Mouse (Mus musculus) heart, embryonic 11.5 days (tissue): ENCODE measurements around the gene Psmc6. TPM values are rescaled to one million over a fixed set of nuclear protein-coding genes. Genes with fewer than 3 reads are reported as not detected.

ENCODE experiments used
- ATAC-seq: fragments of 200-750 bp; cut with Nextera tagmentation; replicated peaks from 2 replicates; pipeline ENCODE4 v1.8.0; 2017; ENCODE audit warnings: moderate library complexity; ENCODE audit not compliant: insufficient number of reproducible peaks, low FRiP score, low TSS enrichment
- H3K27ac ChIP-seq: fragments of 300-500 bp; sonication (generic); 2 replicates; pipeline ENCODE4 v1.5.1; 2014; ENCODE audit warnings: mild to moderate bottlenecking, low read depth, low read length
- H3K27me3 ChIP-seq: fragments of 300-500 bp; sonication (generic); 2 replicates; pipeline ENCODE4 v1.6.1; 2014; ENCODE audit warnings: mild to moderate bottlenecking, low read length, mixed read lengths; ENCODE audit not compliant: control insufficient read depth, insufficient read depth
- H3K36me3 ChIP-seq: fragments of 300-500 bp; sonication (generic); 2 replicates; pipeline ENCODE4 v1.6.1; 2014; ENCODE audit warnings: mild to moderate bottlenecking, low read length, moderate library complexity, mixed read lengths; ENCODE audit not compliant: control insufficient read depth, insufficient read depth
- H3K4me1 ChIP-seq: fragments of 300-500 bp; sonication (generic); 2 replicates; pipeline ENCODE4 v1.6.1; 2014; ENCODE audit warnings: low read length; ENCODE audit not compliant: control insufficient read depth, insufficient read depth
- H3K4me2 ChIP-seq: fragments of 300-500 bp; sonication (generic); 2 replicates; pipeline ENCODE4 v1.6.1; 2014; ENCODE audit warnings: mild to moderate bottlenecking, moderate library complexity
- H3K4me3 ChIP-seq: fragments of 300-500 bp; sonication (generic); 2 replicates; pipeline ENCODE4 v1.5.1; 2014; ENCODE audit warnings: low read depth, low read length
- H3K9ac ChIP-seq: fragments of 300-500 bp; sonication (generic); 2 replicates; pipeline ENCODE4 v1.6.1; 2014; ENCODE audit warnings: mild to moderate bottlenecking, low read depth, low read length, moderate library complexity
- H3K9me3 ChIP-seq: fragments of 300-500 bp; sonication (generic); replicated peaks from 2 replicates; pipeline ENCODE4 v1.6.1; 2016; ENCODE audit warnings: low read length; ENCODE audit not compliant: control insufficient read depth
- WGBS: fragments of 180-500 bp; shearing (Covaris S2); extraction: QIAGEN DNeasy Blood & Tissue Kit; methylation state at CpG from one replicate; pipeline ENCODE4 v1.1.7; 2014; ENCODE audit not compliant: insufficient replicate concordance; 5-methylcytosine and 5-hydroxymethylcytosine counted together
- polyA plus RNA-seq: library from polyadenylated mRNA; unstranded; fragments of >200 nt; fragmentation: Nextera tagmentation; extraction: Ambion mirVana; gene quantifications from 2 replicates; pipeline ENCODE4 v1.2.1, GENCODE M21; 2014

The Psmc6 gene
- polyA plus RNA-seq, 1 experiment from 2014 or later: 148 TPM

DNA sequence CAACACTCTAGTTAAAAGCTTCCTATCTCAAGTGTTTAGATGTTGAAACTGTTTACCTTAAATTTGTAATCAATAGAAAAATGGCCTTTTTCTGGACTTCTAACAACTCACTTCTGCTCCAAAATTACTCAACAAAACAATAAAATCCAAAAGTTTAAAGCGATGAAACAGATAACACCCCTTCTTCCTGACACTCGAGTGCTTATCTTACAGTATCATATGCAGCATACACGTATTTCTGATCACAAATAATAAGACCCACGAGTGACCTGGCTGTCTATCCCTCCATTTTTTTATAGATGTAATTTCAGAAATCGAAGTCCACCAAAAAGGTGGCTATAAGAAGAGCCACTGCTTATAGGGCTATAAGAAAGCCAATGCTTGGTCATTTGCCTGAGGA, 12.7 kb upstream of the Psmc6 start:
- H3K4me2 ChIP-seq: peak overlapping the region; percentile 78
- H3K9me3 ChIP-seq: no peaks in the 10 kb centered on the region
- H3K27ac ChIP-seq: no peak overlapping the region
- H3K9ac ChIP-seq: peak overlapping the region; percentile 92; the same call in 1 of the 2 replicates
- no peaks in the 10 kb centered on the region for H3K27me3 ChIP-seq
- ATAC-seq: no peak
- WGBS: 57% methylated on average over 5 of the region's 5 CpGs
- H3K4me3 ChIP-seq: peak overlapping the region; percentile 91
- H3K36me3 ChIP-seq: no peaks in the 10 kb centered on the region
- peaks cover 6% of the 10 kb centered on the region; the same call in 1 of the 2 replicates for H3K4me1 ChIP-seq

DNA sequence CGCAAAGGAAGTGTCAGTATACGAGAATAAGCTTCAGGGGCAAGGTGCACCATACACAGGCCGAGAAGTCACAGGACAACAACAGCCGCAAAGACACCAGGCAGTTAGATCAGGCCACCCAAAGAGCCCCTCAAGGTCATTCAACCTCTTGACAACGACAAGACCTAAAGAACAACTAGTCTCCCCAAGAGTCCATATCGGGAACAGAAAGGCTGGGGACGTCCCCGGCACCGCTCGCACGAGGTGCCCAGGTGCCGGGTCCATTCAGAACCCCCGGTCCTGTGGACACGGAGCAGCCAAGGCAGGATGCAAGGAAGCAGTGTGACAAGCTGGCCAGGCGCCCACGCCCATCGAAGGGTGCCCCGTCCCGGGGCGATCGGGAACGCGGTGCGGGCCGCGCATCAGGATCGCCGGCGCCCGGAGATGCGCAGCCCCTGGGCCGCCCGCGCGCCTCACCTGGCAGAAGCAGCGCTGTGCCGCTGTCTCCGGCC, 11.6 kb upstream of the Psmc6 start:
- Histone ChIP-seq H3K36me3 (no peaks in the 10 kb centered on the region), H3K9ac (peak overlapping the region; percentile 92), H3K4me1 (peaks cover 6% of the 10 kb centered on the region; the same call in 1 of the 2 replicates), H3K4me3 (peak overlapping the region; percentile 91), H3K27ac (peak overlapping the region; percentile 96), H3K27me3 (no peaks in the 10 kb centered on the region), H3K9me3 (no peaks in the 10 kb centered on the region), H3K4me2 (peak overlapping the region; percentile 78)
- peak; percentile 0; the same call in 1 of the 2 replicates for ATAC-seq
- 1% methylated on average over 37 of the region's 38 CpGs for WGBS

DNA sequence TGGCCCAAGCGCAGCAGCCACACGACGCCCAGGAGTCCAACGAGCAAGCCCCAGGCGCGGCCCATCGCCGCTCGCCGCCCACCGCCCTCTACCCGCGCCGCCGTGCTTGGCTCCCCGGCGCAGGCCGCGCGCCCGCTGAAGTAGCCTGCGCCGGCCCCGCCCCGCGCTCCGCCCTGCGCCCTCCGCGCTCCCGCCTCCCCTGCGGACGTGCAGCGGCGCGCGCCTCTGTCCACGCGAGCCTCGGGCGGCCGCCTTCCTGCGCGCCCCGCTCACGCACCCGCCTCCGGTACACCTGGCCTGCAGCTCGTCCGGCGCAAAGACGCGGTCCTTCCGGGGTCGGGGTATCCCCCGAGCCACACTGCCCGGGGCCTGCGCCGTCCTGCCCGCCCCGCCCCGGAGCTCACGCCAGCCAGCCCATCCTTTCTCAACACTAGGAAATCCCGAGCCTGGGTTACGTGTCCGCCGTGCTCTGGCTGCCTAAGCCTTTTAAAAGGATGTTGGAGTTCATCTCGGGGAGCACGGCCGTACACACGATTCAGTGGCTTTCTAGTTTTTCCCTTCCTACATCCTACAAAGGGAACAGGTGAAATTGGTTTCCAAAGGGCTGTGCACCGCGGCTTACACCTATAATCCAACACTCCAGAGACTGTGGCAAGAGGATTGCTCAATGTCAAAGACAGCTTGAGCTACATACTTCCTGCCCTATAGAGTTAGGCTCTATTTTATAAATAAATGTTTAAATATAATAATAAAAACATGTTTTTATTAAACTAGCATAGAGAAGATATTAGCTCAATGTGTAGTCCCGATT, 11.0 kb upstream of the Psmc6 start, which contains the start of gene Ero1l:
Gene Ero1l (minus strand): TSS at position 346 of the 811 bp plus-strand sequence.
- H3K4me1 ChIP-seq: peaks cover 6% of the 10 kb centered on the region; the same call in 1 of the 2 replicates
- peak within 1 kb of the TSS; percentile 78 for H3K4me2 ChIP-seq
- ATAC-seq: peak; percentile 94
- no peaks in the 10 kb centered on the region for H3K9me3 ChIP-seq
- peak within 1 kb of the TSS; percentile 91 for H3K4me3 ChIP-seq
- peak within 1 kb of the TSS; percentile 92 for H3K9ac ChIP-seq
- H3K36me3 ChIP-seq: no peaks in the 10 kb centered on the region
- H3K27ac ChIP-seq: peak within 1 kb of the TSS; percentile 96
- no peaks in the 10 kb centered on the region for H3K27me3 ChIP-seq
- 2% methylated on average over 50 of the region's 74 CpGs for WGBS

DNA sequence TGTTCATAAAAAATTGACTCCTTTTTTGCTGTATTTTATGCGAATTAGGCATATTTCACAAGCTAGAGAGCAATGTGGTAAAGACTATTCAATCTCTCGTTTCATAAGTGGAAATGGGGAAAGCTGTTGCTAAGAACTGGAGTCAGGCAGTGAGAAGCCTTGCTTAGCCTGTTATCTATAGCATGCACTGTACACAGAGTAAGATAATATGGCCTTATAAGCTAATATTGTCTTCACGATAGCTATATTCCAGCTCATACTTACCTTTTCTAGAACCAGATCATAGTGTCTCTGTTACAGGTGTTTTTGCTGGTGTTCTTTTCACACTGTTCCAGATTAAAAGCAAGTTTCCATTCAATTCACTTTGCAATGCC, 10.4 kb upstream of the Psmc6 start:
- Histone ChIP-seq H3K9me3 (no peaks in the 10 kb centered on the region), H3K27me3 (no peaks in the 10 kb centered on the region), H3K9ac (no peak overlapping the region), H3K4me1 (peaks cover 6% of the 10 kb centered on the region; the same call in 1 of the 2 replicates), H3K4me3 (peak overlapping the region; percentile 91), H3K36me3 (no peaks in the 10 kb centered on the region), H3K27ac (no peak overlapping the region), H3K4me2 (peak overlapping the region; percentile 78)
- no peak for ATAC-seq
- WGBS: 55% methylated on average over 3 of the region's 3 CpGs

DNA sequence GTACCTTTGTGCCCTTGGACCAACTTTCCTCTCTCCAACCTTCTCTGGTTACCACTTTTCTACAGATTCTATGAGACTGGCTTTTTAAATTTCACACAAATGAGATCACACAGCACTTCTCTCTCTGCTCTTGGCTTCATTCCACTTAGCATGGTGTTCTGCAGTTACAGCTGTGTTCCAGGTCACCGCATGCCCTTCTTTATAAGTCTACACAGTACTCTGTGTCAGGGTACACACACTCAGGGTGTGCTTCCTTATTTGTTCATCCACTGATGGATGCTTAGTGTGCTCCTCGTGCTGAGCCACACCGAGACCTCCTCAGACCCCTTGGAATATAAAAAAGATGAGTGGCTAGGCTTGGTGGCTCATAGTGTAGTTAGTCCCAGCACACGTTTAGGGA, 9.5 kb upstream of the Psmc6 start:
- ATAC-seq: no peak
- H3K27me3 ChIP-seq: no peaks in the 10 kb centered on the region
- no peaks in the 10 kb centered on the region for H3K36me3 ChIP-seq
- no peak overlapping the region for H3K4me3 ChIP-seq
- H3K4me1 ChIP-seq: peaks cover 6% of the 10 kb centered on the region; the same call in 1 of the 2 replicates
- no peaks in the 10 kb centered on the region for H3K9me3 ChIP-seq
- no peak overlapping the region for H3K9ac ChIP-seq
- 86% methylated on average over 4 of the region's 4 CpGs for WGBS
- no peak overlapping the region for H3K27ac ChIP-seq
- H3K4me2 ChIP-seq: no peak overlapping the region

DNA sequence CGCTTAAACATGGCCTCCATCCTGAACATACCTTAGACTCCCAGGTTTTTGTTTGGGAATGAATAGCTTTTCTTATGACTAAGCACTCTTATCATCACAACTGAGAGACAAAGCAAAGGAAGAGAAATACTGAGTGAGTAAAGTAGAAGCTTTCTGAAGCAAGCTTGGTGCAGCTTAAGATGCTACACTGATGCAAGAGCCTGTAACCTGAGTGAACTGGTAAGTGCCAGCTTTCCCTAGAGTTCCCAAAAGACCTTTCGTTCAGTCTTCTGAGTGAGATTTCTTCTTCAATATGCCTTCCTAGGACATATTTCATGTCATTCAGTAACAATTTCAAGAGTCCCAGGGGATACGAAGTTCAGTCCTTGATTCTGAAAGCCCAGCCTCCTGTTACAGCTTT, 8.5 kb upstream of the Psmc6 start:
- 83% methylated on average over 3 of the region's 3 CpGs for WGBS
- Histone ChIP-seq H3K36me3 (no peaks in the 10 kb centered on the region), H3K27ac (peak overlapping the region; percentile 17; the same call in 1 of the 2 replicates), H3K4me3 (no peak overlapping the region), H3K27me3 (no peaks in the 10 kb centered on the region), H3K9ac (no peak overlapping the region), H3K4me2 (no peak overlapping the region), H3K4me1 (peaks cover 2% of the 10 kb centered on the region; the same call in 1 of the 2 replicates), H3K9me3 (no peaks in the 10 kb centered on the region)
- ATAC-seq: no peak

DNA sequence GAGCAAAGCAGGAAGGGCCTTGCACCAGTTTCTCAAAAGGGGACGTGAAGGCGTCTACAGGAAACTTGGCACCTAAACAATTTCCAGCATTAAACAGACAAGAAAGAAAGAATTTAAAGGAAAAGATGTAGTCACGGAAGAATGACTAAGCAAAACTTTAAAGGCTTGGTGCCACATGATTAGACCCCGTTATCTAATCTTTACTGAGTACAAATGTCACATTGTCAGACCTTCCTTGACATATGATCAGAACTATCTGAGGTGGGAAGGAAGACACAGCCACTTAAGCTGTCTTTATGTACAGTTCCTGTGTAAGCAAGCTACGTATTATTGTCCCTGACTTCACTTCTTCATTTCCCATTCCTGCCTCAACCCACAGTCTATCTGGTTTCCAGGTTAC, 8.0 kb upstream of the Psmc6 start:
- Histone ChIP-seq H3K4me1 (no peaks in the 10 kb centered on the region), H3K9me3 (no peaks in the 10 kb centered on the region), H3K27ac (peak overlapping the region; percentile 46; the same call in 1 of the 2 replicates), H3K4me3 (no peak overlapping the region), H3K27me3 (no peaks in the 10 kb centered on the region), H3K4me2 (no peak overlapping the region), H3K9ac (no peak overlapping the region), H3K36me3 (no peaks in the 10 kb centered on the region)
- 52% methylated on average over 5 of the region's 5 CpGs for WGBS
- no peak for ATAC-seq

DNA sequence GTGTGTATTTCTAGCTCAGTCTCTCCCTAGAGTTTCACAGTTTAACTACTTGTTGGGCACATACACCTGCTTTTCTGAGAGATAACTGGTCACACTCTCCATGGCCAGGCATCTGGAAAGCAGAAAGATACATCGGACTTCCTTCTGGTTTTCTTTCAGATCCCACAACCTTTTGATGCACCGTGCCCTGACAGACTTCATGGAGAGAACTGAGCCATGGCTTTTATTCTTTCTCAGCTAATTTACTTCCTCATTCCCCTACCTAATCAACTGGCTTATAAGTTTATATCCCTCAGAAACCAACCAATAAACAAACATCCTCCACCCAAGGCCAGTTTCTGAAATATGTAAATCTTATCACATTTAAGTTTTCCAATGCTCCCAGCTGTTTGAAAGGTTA, 7.1 kb upstream of the Psmc6 start:
- Histone ChIP-seq H3K4me1 (no peaks in the 10 kb centered on the region), H3K27ac (no peak overlapping the region)

More for the DNA sequence above, 7.1 kb upstream of the Psmc6 start:
- no peaks in the 10 kb centered on the region for H3K27me3 ChIP-seq
- H3K4me2 ChIP-seq: no peak overlapping the region
- no peaks in the 10 kb centered on the region for H3K9me3 ChIP-seq
- no peak for ATAC-seq
- no peak overlapping the region for H3K4me3 ChIP-seq
- no peak overlapping the region for H3K9ac ChIP-seq
- WGBS: 68% methylated on average over 2 of the region's 2 CpGs
- no peaks in the 10 kb centered on the region for H3K36me3 ChIP-seq
